Mouse (Mus musculus) mouse embryonic stem cell (cell line): Measurements from ENCODE around the gene Olfr1132.
"Not testable (repeated sequence)": the region's sequence is repeated elsewhere in the genome, so short reads cannot be mapped to it uniquely, and the experiment has no call there.

ENCODE experiments used
- in situ Hi-C, 2 experiments: fragments of 300-500 bp; cut with MboI; formaldehyde crosslinking; loops; 1 replicate in 1 of 2; 3 replicates in 1 of 2; pipeline ENCODE4 v1.14.3; 2019 to 2020; ENCODE audit warnings: low sequenced_read_pairs in 2 of 2, low pct_unique_long_range_greater_than_20kb in 1 of 2, mixed read lengths in 1 of 2; ENCODE audit not compliant: unreplicated experiment in 1 of 2

The Olfr1132 gene

GRCm38 (mm10) chr2:87637435-87637834, at the start of gene Olfr1132:
Gene Olfr1132 (minus strand): TSS chr2:87637535.
- in situ Hi-C loops = no loop called here

DNA sequence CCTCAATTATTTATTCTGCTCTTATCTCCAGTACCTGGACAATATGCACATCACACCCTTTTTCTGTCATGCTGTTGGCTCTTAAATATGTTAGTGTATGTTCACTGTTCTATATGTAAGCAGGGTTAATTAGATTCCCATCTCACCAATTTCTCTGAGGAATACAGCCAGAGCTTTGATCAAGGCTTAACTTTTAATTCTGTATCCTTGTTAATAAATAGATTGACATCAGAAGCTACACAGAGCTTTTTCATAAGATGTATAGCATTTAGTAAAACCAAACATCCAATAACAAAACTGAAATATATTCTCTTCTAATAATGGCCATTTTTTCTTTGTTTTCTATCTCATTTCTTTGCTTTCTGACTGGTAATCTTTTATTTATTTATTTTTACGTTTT, 36.2 kb upstream of the Olfr1132 start, which contains the start of gene Olfr1135:
Gene Olfr1135, minus strand, starts transcription at position 101 of the 400 bp plus-strand sequence.
- in situ Hi-C loops = no loop called here

GRCm38 (mm10) chr2:87658360-87658759, 21.0 kb upstream of the Olfr1132 start, which contains the start of gene Olfr1134:
Gene Olfr1134 (minus strand): TSS chr2:87658460.
- in situ Hi-C loops = no loop called here

GRCm38 (mm10) chr2:87647274-87647673, 9.9 kb upstream of the Olfr1132 start, which contains the start of gene Olfr1133:
Gene Olfr1133 (minus strand): TSS chr2:87647374.
- in situ Hi-C loops = no loop called here

DNA sequence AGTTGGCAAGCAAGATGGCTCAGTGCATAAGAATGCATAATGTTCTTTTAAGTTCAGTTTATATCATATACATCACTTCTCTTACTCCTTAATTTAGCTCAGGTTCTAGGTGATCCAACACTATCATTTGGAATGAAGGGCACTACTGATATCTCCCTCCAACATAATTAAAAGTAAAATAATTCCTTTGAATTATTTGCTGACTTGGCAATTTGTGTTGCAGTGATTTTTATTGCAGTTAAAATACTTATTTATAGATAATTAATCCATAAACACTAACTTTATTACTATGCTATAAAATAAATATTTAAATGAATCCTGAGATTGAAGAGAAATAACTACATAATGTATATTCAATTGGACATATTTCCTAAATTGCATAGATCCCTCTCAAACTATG, 5.1 kb upstream of the Olfr1132 start:
- in situ Hi-C loops = no loop called here

DNA sequence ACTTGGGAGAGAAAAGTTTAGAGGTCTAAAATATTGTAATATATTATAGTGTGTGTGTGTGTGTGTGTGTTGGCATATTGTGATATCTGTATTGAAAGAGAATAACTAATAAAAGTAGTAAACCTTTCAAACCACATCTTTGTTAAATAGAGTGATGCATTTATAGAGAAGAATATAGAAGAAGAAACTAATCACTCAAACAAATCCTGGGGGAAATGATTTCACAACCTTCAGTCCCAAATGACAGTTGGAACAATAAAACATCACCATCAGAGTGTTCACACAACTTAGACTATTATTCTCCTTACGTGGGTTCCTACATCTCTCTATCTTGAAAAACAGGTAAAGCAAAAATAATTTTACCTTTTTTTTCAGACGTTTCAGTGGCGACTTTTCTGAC, 10.5 kb downstream of the Olfr1132 start, which contains the start of gene Olfr1131:
Gene Olfr1131, plus strand, starts transcription at position 301 of the 400 bp plus-strand sequence.
- in situ Hi-C loops = loop anchor here in 1 of 2 experiments (10.0 kb wide), 1 partner anchor 152 kb away; no protein-coding TSS in a partner anchor

DNA sequence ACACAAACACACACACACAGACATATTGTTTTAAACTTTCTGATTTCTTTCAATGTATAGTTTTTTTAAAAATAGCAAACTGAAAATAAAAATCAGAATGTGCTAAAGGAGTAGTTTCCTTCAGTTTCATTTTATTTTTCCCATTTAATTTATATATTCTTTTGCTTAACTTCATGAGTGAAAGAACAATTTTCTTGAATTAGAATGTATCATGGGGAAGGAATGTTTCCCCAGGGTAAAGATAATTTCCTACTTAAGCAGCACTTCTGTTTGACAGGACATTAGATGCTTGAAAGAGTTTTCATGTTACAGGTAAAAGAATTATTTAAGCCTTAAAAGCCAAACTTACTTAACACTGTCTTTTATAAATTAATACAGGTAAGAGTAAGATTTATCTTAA, 31.4 kb downstream of the Olfr1132 start, which contains the start of gene Olfr1130:
Gene Olfr1130, plus strand, starts transcription at position 301 of the 400 bp plus-strand sequence.
- in situ Hi-C loops = not testable (repeated sequence)
